Mouse (Mus musculus) gastrocnemius, postnatal 25 days (tissue): ENCODE results near the gene Cisd3. TPM values are rescaled to one million over a fixed set of nuclear protein-coding genes. Genes with fewer than 3 reads are reported as not detected.

ENCODE experiments used
- microRNA-seq, 2 experiments: library from miRNA; unstranded; fragments of <30 nt; microRNA quantifications; one replicate each; pipeline ENCODE4 v1.2.0; 2021; ENCODE audit warnings: borderline replicate concordance in 2 of 2
- total RNA-seq, 2 experiments: library from RNA; stranded (reverse); gene quantifications; 1 replicate in 1 of 2; 2 replicates in 1 of 2; pipeline ENCODE4 v1.2.3; 2021

Gene Cisd3
- total RNA-seq, 2 experiments from 2014 or later, result 109 to 113 TPM

Small RNAs within 50 kb of the gene (microRNA-seq; reads per million reads assigned to microRNA genes)
- gene Gm24158 (0 reads per million in 2 experiments), gene Mir6927 (0 reads per million in 2 experiments)

Other genes with a start within 250 kb of the Cisd3 start
- not detected for gene 4933428G20Rik, start 185.5 kb upstream of the Cisd3 start, total RNA-seq
- under 1 TPM; 0.43 to 0.49 TPM for gene Srcin1, start 109.6 kb upstream of the Cisd3 start, total RNA-seq
- gene Epop, start 56.1 kb upstream of the Cisd3 start, total RNA-seq, result 1 to 10 TPM; 1.2 to 1.6 TPM
- gene Mllt6, start 22.4 kb upstream of the Cisd3 start, total RNA-seq, result 10 to 100 TPM; 33.0 to 40.5 TPM
- gene Pcgf2, start 14.7 kb downstream of the Cisd3 start, total RNA-seq, result 1 to 10 TPM; 2.4 to 3.3 TPM
- gene Psmb3, start 17.6 kb downstream of the Cisd3 start, total RNA-seq, result 100 to 1,000 TPM; 128 TPM
- gene Pip4k2b, start 58.9 kb downstream of the Cisd3 start, total RNA-seq, result 10 to 100 TPM; 38.9 to 45.0 TPM
- gene Cwc25, start 80.7 kb downstream of the Cisd3 start, total RNA-seq, result 1 to 10 TPM; 4.9 to 6.4 TPM
- not detected for gene 1700001P01Rik, start 90.1 kb downstream of the Cisd3 start, total RNA-seq
- gene Rpl23, start 96.6 kb downstream of the Cisd3 start, total RNA-seq, result 100 to 1,000 TPM; 379 to 436 TPM
- gene Lasp1, start 113.2 kb downstream of the Cisd3 start, total RNA-seq, result 10 to 100 TPM; 18.3 to 21.9 TPM
- under 1 TPM; 0.48 to 0.67 TPM for gene B230217C12Rik, start 155.0 kb downstream of the Cisd3 start, total RNA-seq
- under 1 TPM; 0.11 to 0.15 TPM for gene Fbxo47, start 198.3 kb downstream of the Cisd3 start, total RNA-seq